Mouse (Mus musculus): ENCODE data around the gene Nup205. TPM values are rescaled to one million over a fixed set of nuclear protein-coding genes. Genes with fewer than 3 reads are reported as not detected.

The Nup205 gene
- polyA plus RNA-seq (2017; shearing (Covaris generic)) = 10 to 100 TPM; 24.8 to 30.6 TPM

GRCm38 (mm10) chr6:35176979-35177649, at the start of gene Nup205:
Gene Nup205 (plus strand): TSS chr6:35177421.

GRCm38 (mm10) chr6:35133579-35134488, 43.4 kb upstream of the Nup205 start, which contains the start of gene Cnot4:
Gene Cnot4 (minus strand): TSS chr6:35133724.

Other genes starting within 250 kb of the Nup205 start
- gene Slc23a4, start 189.0 kb upstream of the Nup205 start, polyA plus RNA-seq (2017; shearing (Covaris generic)) = 1 to 10 TPM in 1 of 2 experiments, under 1 TPM in 1; 0.29 to 1.8 TPM
- 10 to 100 TPM; 52.0 to 53.9 TPM for gene Cnot4, start 43.7 kb upstream of the Nup205 start, polyA plus RNA-seq (2017; shearing (Covaris generic))
- gene Slc13a4, start 130.7 kb downstream of the Nup205 start, polyA plus RNA-seq (2017; shearing (Covaris generic)) = 1 to 10 TPM in 1 of 2 experiments, under 1 TPM in 1; 0.55 to 1.6 TPM
- gene Fam180a, start 148.7 kb downstream of the Nup205 start, polyA plus RNA-seq (2017; shearing (Covaris generic)) = not detected

Measured in inflammation-experienced regulatory T-cells (primary cell).